Mouse (Mus musculus) CD4-positive, CD25-positive, alpha-beta regulatory T cell (primary cell): Measurements from ENCODE around the gene Gal3st1. TPM values are rescaled to one million over a fixed set of nuclear protein-coding genes. Genes with fewer than 3 reads are reported as not detected.

Experiments
- polyA plus RNA-seq: library from polyadenylated mRNA; unstranded; fragments of 100-300 nt; shearing (Covaris generic); gene quantifications from one replicate; pipeline ENCODE4 v1.2.1, GENCODE M21; 2017

The Gal3st1 gene
- polyA plus RNA-seq, result 0.18 TPM

GRCm38 (mm10) chr11:3983291-3983862 is at the start of gene Gal3st1:
Gene Gal3st1 (plus strand): TSS chr11:3983636.

GRCm38 (mm10) chr11:3963610-3964415 is 19.6 kb upstream of the Gal3st1 start, which contains the start of gene Pes1:
Gene Pes1 (plus strand): TSS chr11:3963975.

GRCm38 (mm10) chr11:3976678-3977077 is 6.8 kb upstream of the Gal3st1 start, which contains the start of gene 4930556J24Rik:
Gene 4930556J24Rik (minus strand): TSS chr11:3976778.

GRCm38 (mm10) chr11:4031126-4031941 is 47.9 kb downstream of the Gal3st1 start, which contains the start of gene Sec14l4:
Gene Sec14l4 (plus strand): TSS chr11:4031462.

Other genes with a start within 250 kb of the Gal3st1 start
- 0.10 TPM for gene Osbp2, start 119.7 kb upstream of the Gal3st1 start, polyA plus RNA-seq
- not detected for gene 4921536K21Rik, start 88.5 kb upstream of the Gal3st1 start, polyA plus RNA-seq
- gene Dusp18, start 88.4 kb upstream of the Gal3st1 start, polyA plus RNA-seq, result 0.22 TPM
- 1.7 TPM for gene Slc35e4, start 69.0 kb upstream of the Gal3st1 start, polyA plus RNA-seq
- gene Tcn2, start 51.5 kb upstream of the Gal3st1 start, polyA plus RNA-seq, result 28.9 TPM
- gene Pes1, start 19.7 kb upstream of the Gal3st1 start, polyA plus RNA-seq, result 90.5 TPM
- not detected for gene 4930556J24Rik, start 6.9 kb upstream of the Gal3st1 start, polyA plus RNA-seq
- gene Sec14l4, start 47.8 kb downstream of the Gal3st1 start, polyA plus RNA-seq, result not detected
- not detected for gene Sec14l3, start 81.2 kb downstream of the Gal3st1 start, polyA plus RNA-seq
- gene Mtfp1, start 111.8 kb downstream of the Gal3st1 start, polyA plus RNA-seq, result 1.7 TPM
- 1.4 TPM for gene Sec14l2, start 139.8 kb downstream of the Gal3st1 start, polyA plus RNA-seq
- 56.0 TPM for gene Rnf215, start 151.6 kb downstream of the Gal3st1 start, polyA plus RNA-seq
- gene Ccdc157, start 176.7 kb downstream of the Gal3st1 start, polyA plus RNA-seq, result 3.8 TPM
- 74.4 TPM for gene Sf3a1, start 176.7 kb downstream of the Gal3st1 start, polyA plus RNA-seq
- 120 TPM for gene Tbc1d10a, start 203.2 kb downstream of the Gal3st1 start, polyA plus RNA-seq
- gene Castor1, start 234.6 kb downstream of the Gal3st1 start, polyA plus RNA-seq, result 52.7 TPM